Mouse (Mus musculus) E14TG2a.4 (cell line): ENCODE data around the gene Celf2.

Source experiments
- CTCF ChIP-seq: conservative IDR thresholded peaks from 2 replicates; pipeline ENCODE4 v1.5.1; 2014; ENCODE audit warnings: low read length
- POU5F1 ChIP-seq: IDR thresholded peaks from 2 replicates; pipeline ENCODE4 v1.6.1; 2014; ENCODE audit warnings: low read length, borderline replicate concordance

DNA sequence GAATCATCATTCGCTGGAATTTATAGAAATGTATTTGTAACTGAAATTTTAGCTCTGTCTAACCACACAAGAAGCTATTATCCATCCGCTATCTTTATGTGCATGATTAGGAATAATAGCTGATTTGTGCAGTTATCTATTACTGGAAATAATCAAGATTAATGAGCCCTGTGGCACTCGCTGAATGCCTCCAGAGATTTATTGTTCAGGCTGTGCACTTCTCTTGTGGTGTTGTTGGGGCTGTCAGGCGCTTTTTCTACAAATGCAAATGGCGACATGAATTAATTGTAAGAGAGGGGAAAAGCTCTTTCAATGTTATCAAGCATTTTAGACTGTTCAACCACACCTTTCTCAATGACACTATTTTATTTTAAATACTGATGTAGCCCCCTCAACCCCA is 712.6 kb downstream of the Celf2 start:
- TF ChIP-seq CTCF (no peak), POU5F1 (no peak)
